Mouse (Mus musculus): Measurements from ENCODE around the gene Mrpl45. TPM values are rescaled to one million over a fixed set of nuclear protein-coding genes. Genes with fewer than 3 reads are reported as not detected.

Mrpl45 gene
- total RNA-seq, 4 experiments from 2014 or later = 49.9 to 64.7 (median 56.9) TPM

GRCm38 (mm10) chr11:97362943-97363643, 47.6 kb downstream of the Mrpl45 start:
- DNase-seq (ENCODE audit: low spot score) = no peak

GRCm38 (mm10) chr11:97363644-97363995, 48.1 kb downstream of the Mrpl45 start:
- no peak for DNase-seq (ENCODE audit: low spot score)

GRCm38 (mm10) chr11:97365556-97365955, 50.0 kb downstream of the Mrpl45 start:
- DNase-seq (ENCODE audit: low spot score) = no peak

GRCm38 (mm10) chr11:97368501-97368900, 53.0 kb downstream of the Mrpl45 start:
- DNase-seq (ENCODE audit: low spot score) = no peak

- no peak for DNase-seq (ENCODE audit: low spot score)
Observed at GRCm38 (mm10) chr11:97370329-97371091, 55.0 kb downstream of the Mrpl45 start.

GRCm38 (mm10) chr11:97372159-97372864, 56.8 kb downstream of the Mrpl45 start:
- DNase-seq (ENCODE audit: low spot score) = no peak

GRCm38 (mm10) chr11:97373402-97373801, 57.9 kb downstream of the Mrpl45 start:
- DNase-seq (ENCODE audit: low spot score) = no peak

Other genes with a start within 250 kb of the Mrpl45 start
- under 1 TPM in 1 of 4 experiments, not detected in 3; 0.16 TPM for gene Tbx21, start 200.4 kb upstream of the Mrpl45 start, total RNA-seq (2022)
- gene Tbkbp1, start 164.2 kb upstream of the Mrpl45 start, total RNA-seq (2022) = 10 to 100 TPM; 12.2 to 14.9 (median 13.9) TPM
- 10 to 100 TPM; 78.7 to 80.0 (median 79.7) TPM for gene Kpnb1, start 127.8 kb upstream of the Mrpl45 start, total RNA-seq (2022)
- gene Npepps, start 35.1 kb upstream of the Mrpl45 start, total RNA-seq (2022) = 10 to 100 TPM; 78.1 to 82.3 (median 79.1) TPM
- gene Gpr179, start 36.4 kb downstream of the Mrpl45 start, total RNA-seq (2022) = under 1 TPM in 3 of 4 experiments, not detected in 1; 0.06 to 0.12 (median 0.06) TPM
- 10 to 100 TPM; 19.2 to 23.4 (median 20.0) TPM for gene Socs7, start 46.8 kb downstream of the Mrpl45 start, total RNA-seq (2022)
- gene Arhgap23, start 99.8 kb downstream of the Mrpl45 start, total RNA-seq (2022) = 10 to 100 TPM; 13.3 to 14.9 (median 14.0) TPM
- not detected for gene 4933428G20Rik, start 184.6 kb downstream of the Mrpl45 start, total RNA-seq (2022)